Mouse (Mus musculus): ENCODE results near the gene 1700023F06Rik.

The 1700023F06Rik gene

GRCm38 (mm10) chr11:103180426-103180825 is 27.9 kb downstream of the 1700023F06Rik start:
- peak; percentile 56 for DNase-seq

GRCm38 (mm10) chr11:103178748-103179147 is 29.6 kb downstream of the 1700023F06Rik start:
- DNase-seq, result no peak

- DNase-seq, result no peak
Measured at GRCm38 (mm10) chr11:103177815-103178485, 30.4 kb downstream of the 1700023F06Rik start.

DNA sequence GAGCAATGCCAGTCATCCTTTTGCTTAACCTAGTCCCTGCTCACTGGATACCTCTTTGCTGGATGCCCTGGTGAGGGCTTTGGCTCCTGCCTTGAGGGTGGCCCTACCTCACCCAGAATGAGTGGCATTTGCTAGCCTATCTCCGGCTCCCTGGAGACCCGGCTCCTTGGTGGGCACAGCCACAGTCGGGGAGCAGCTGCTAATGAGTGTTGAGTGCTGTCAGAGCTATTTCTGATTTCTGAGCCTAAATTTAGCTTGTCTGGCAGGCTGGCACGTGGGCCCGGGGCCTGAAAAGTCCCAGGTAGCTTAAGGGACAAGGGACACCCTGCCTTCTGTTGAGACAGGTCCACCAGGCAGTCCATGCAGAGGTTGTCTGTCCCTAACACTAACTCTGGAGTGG is 31.1 kb downstream of the 1700023F06Rik start:
- no peak for DNase-seq

- DNase-seq, result no peak
Measured at GRCm38 (mm10) chr11:103176510-103176909, 31.8 kb downstream of the 1700023F06Rik start.

- DNase-seq, result no peak
Measured at GRCm38 (mm10) chr11:103175688-103176442, 32.5 kb downstream of the 1700023F06Rik start.

DNA sequence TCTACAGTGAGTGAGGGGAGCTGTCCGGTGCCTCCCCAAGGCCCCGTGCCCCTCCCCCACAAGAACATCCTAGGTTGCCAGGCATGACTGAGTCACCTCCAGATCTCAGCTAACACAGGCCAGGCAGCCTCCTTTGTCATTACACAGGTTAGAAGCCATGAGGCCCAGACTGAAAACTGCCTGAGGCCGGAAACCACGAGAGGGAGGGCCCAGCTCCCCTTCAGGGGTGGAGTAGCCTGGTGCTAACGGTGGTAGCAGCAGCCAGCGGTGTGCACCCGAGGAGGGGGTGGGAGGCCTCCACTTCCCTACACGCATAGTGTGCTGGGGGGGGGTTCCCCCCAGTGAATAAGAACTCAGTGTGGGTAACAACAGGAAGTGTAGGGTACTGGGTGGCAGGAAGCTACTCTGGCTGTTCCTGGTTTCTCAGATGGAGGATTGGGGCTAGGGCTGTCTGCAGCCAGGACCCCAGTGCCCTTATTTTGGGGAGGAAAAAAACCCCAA is 33.4 kb downstream of the 1700023F06Rik start:
- no peak for DNase-seq

GRCm38 (mm10) chr11:103174411-103174832 is 33.9 kb downstream of the 1700023F06Rik start:
- DNase-seq, result peak; percentile 48

- DNase-seq, result peak; percentile 47
Measured at GRCm38 (mm10) chr11:103173771-103174344, 34.5 kb downstream of the 1700023F06Rik start.

DNA sequence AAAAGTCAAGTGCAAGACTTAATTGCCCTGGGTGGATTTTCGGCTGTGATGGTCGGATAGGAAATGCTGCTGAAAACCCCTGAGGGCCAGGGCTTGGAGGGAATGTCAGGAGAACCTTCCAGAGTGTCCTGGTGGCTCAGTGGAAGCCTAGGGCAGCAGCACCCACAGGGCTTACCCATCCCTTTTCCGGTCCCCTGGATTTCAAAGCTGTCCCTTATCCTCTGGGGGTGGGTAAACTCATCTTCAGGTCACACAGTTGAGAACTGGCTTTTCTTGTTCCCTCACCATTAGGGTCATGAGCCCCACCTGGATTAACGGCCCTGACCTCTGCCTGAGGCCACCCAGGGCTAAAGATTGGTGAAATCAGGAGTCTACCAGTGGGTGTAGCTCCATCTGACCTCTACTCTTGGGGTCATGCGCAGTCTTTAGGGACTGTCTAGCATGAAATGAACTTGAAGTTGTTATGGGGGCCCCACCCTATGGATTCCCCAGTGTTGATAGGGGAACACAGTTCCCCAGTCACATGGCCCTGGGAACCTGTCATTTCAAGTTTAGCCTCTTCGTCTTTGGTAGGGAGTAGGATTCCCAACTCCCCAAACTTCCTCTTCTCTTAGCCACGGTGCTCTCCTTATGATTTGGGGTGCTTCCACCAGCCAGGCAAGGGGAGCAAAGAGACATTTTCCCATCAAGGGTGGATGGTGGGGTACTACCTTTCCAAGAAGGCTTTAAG is 35.2 kb downstream of the 1700023F06Rik start:
- no peak for DNase-seq

DNA sequence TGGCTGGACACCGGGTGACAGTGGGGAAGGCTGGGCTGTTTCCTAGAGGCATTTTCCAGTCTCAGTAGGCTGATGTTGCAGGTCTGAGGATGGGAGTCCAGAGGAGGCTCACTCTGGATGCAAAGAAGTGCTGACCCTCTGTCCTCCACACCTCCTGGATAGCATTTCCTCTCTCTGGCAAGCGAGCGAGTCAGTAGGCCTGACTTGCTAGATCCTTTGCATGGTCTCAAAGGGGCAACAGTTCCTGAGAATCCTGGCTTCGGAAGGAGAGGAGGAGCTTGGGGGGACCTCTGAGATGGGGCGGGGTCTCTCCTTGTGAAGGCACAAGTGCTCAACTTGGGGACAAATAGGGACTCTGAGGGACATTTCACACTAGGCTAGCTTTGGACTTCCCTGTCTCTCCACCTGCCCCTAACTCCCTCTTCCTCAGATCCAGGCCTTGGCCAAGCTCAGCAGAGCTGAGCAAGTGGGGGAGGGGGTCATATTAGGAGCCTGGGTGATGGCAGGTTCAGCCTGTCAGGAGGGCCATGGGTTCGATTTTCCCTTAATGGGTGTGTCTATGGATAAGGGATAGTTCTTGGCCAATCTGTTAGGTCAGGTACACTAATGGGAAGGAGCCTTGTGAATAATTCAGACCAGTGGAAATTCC is 35.8 kb downstream of the 1700023F06Rik start:
- DNase-seq, result no peak

DNA sequence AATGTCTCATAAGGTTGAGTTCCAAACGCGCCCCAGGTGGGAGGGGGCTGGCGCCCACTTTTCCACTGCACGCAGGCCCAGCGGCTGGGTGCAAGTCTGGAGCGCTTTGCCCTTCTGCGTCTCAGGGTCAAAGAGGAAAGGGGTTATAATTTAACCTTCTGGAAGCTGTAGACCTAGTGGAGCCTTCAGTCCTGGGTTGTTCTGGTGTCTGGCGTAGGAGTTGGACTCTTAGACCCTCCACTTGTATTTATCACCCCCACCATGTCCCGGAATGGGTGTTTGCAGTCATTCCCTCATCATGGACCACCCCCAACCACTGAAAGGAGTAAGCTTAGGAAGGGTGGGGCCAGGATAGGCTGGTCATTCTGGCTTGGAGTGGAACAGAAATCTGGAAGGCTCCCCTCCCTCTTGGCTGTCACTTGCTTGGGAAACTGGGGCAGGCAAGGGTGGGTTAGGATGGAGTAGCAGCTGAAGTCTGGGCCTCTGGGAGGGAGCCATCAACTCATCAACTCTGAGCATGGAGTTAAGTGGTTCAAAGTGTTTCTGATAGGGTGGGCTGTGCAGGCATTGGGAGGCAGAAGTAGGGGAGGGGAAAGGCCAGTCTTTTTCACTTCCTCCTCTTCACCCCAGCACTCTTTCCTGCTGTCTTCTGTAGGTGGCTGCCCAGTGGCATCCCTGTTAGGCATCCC is 36.5 kb downstream of the 1700023F06Rik start:
- peak; percentile 68 for DNase-seq

GRCm38 (mm10) chr11:103171286-103171620 is 37.1 kb downstream of the 1700023F06Rik start:
- peak; percentile 57 for DNase-seq

GRCm38 (mm10) chr11:103170494-103171285 is 37.7 kb downstream of the 1700023F06Rik start, which contains the start of gene Fmnl1:
Gene Fmnl1 (plus strand): TSS chr11:103171107.
- peak; percentile 66 for DNase-seq

DNA sequence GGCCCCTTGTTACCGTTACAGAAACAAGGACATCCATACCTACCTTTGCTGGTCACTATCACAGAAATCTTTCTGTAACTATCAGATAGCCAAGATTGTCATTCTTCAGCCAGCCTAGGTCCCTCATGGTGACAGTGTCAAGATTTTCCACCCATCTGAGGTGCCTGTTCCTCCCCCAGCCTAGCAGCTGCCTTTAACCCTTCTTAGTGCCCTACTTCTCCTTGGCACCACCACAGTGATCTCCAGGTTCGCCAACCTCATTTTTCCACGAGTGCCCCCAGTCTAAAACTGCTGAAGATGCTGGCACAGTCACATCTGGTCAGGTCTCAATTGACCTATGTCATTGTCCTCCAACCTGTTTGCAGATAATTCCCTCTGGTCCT is 38.3 kb downstream of the 1700023F06Rik start:
- no peak for DNase-seq

- no peak for DNase-seq
Measured at GRCm38 (mm10) chr11:103169664-103170063, 38.7 kb downstream of the 1700023F06Rik start.

GRCm38 (mm10) chr11:103168690-103169390 is 39.5 kb downstream of the 1700023F06Rik start:
- DNase-seq, result peak; percentile 81

GRCm38 (mm10) chr11:103164391-103164790 is 44.0 kb downstream of the 1700023F06Rik start:
- no peak for DNase-seq

DNA sequence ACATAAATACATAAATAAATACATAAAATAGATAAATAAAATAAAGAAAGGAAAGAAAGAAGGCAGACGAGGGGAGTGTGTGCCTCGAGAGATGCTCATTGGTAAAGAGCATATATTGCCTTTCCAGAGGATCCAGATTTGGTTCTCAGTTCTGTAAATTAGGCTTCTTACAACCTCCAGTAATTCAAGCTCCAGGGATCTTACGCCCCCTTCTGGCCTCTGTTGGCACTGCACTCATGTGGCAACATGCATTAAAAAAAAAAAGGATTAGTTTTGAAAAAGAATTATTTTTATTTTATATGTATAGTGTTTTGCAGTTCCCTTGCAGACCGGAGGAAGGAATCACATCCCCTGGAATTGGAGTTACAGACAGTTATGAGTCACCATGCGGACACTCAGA is 46.2 kb downstream of the 1700023F06Rik start:
- no peak for DNase-seq

- DNase-seq, result no peak
Measured at GRCm38 (mm10) chr11:103161449-103161848, 46.9 kb downstream of the 1700023F06Rik start.

All from kidney, adult 18-20 months (tissue).